Mouse (Mus musculus) A20 (cell line): ENCODE measurements around the gene Osbpl10.

ENCODE experiments used
- DNase-seq: peaks from one replicate; pipeline ENCODE4 v3.0.0-alpha.2; 2011; ENCODE audit warnings: low read depth, low spot score

Osbpl10 gene

DNA sequence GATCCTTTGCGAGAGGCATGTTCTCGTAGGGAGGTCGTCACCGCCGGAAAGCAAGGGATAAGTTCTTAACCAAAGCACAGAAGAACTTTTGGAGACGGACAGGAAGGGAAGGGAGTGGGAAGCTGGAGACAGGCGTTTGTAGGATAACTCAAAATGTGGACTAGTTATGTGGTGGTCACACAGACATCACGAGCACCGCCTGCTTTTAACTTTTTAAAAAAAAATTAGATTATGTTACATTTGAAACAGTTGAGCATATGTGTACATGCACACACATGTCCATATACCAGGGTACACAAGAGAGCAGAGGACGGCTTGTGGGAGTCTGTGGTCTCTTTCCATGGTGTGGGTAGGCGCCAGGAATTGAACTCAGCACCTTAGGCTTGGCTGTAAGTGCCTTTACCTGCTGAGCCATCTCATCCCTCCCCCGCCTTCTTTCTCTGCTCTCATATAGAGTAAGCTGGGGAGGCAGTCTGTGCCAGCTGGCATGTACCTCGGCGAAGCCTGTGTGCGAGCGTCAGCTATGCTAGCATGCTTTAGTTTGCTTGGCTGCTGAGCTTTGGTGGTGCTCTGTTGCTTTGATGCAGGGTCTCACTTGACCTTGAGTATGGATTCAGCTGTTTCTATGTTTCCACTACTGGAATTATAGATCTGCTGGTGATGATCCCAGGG, 4.5 kb downstream of the Osbpl10 start, which contains the start of gene Rps27rt:
Gene Rps27rt (minus strand): TSS at position 51 of the 672 bp plus-strand sequence.
- no peak for DNase-seq

DNA sequence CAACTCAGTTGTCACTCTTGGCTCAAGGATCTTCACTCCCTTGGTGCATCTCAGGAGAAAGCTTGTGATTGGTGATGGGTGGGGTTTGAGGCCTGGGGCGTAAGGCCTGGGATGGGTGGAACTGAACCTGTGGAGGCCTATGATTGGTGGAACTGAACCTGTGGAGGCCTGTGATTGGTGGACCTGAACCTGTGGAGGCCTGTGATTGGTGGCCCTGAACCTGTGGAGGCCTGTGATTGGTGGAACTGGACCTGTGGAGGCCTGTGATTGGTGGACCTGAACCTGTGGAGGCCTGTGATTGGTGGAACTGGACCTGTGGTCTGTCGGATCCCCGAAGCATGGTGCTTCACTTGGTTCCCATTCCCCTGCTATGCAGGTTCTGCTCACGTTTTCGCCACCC, 7.4 kb downstream of the Osbpl10 start:
- DNase-seq = no peak

DNA sequence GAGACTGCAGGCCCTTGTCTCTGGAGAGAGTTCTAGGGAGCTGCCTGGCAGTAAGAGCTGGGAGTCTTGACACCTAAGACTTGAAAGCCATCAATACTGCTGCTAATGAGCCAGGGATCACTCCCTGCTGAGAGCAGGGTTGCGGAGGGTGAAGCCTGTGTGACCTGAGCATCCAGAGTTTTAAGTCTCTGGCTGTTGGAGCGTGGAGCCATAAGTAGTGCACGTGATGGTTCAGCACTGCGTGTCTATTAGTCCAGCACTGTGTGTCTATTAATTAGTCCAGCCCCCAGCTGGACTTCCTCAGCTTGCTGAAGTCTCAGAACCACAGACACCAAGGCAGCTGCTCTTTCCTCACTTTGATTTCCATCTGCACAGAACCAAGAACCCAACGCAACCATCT, 8.0 kb downstream of the Osbpl10 start:
- DNase-seq = no peak

DNA sequence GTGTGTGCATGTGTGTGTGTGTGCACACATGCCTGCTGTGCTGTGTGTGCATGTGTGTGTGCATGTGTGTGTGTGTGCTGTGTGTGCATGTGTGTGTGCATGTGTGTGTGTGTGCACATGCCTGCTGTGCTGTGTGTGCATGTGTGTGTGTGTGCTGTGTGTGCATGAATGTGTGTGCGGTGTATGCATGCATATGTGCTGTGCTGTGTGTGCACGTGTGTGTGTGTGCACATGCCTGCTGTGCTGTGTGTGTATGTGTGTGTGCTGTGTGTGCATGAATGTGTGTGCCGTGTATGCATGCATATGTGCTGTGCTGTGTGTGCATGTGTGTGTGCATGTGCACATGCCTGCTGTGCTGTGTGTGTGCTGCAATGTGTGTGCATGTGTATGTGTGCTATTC, 9.7 kb downstream of the Osbpl10 start:
- DNase-seq = no peak

DNA sequence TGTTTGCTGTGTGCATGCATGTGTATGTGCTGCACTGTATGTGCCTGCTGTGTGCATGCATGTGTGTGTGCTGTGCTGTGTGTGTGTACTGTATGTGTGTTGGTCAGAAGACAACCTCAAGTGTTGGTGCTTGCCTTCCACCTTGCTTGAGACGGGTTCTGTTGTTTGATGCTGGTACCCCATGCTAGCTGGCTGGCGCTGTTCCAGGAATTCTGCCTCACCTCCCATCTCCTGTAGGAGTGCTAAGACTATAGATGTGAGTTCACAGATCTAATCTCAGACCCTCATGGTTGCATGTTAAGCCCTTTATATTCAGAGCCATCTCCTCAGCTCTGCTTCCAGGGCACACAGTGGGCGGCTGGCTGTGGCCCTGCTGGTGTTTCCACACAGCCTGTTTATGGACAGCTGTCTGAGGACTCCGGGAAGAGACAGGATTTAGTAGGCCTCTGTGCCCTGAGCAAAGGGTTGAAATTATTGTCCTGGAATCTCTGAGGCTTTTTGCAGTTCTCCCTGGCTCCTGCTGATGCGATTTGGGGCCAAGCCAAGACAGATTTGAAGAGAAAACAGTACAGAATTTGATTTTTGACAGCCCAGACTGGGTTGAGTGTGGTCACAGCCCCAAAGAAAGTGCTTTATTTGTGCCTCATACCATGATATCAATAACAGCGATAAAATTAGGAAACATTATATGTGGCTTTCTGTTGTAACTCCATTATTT, 10.4 kb downstream of the Osbpl10 start:
- no peak for DNase-seq

DNA sequence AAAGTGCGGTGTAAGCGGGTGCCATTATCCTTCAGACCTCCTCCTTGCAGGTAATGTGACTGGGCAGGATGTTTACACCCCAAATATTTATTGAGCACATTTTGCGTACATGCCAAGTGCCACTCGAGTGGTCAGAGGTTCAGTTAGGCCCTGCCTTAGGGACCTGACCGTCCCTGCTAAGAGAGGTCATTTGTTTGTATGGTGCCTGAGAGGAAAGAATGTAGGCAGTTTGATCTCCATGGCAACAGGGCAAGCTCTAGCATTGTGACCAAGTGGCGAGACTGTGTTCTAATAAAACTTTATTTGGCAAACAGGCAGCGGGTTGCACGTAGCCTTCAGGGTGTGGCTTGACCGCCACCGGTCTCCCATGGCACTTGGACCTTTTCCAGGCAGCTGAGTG, 12.1 kb downstream of the Osbpl10 start:
- no peak for DNase-seq

DNA sequence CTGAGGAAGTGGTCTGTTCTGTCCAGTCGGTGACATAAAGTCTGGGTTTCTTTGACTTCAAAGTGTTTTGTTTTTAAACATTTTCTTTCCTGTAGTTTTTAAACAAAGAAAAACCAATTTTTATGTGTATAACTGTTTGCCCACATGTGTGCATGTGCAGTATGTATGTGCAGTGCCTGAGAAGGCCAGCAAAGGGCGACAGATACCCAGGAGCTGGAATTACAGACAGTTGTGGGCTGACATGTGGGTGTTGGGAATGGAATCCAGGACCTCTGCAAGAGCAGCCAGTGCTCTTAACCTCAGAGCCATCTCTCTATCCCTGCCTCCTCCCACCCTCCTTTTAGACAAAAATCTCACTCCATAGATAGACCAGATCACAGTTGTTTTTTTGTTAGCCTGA, 14.2 kb downstream of the Osbpl10 start:
- no peak for DNase-seq

DNA sequence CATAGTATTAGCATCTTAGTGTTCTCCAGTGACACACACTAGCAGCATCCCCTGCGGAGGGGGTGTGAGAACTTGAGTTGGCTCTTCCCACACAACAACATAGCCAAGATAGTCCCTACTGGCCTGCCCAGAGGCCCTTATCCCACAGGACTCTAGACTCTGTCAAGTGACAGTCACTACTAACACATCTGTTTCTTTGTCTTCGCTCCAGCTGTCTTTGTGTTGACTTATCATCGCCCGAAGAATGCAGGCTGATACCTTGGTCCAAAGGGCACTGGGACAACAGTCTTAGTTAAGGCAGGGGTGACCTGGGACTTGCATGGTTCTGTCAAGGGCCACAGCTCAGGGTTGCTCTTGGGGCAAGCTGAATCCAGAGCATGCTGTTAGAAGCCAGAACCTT, 16.9 kb downstream of the Osbpl10 start:
- DNase-seq = peak; percentile 43

DNA sequence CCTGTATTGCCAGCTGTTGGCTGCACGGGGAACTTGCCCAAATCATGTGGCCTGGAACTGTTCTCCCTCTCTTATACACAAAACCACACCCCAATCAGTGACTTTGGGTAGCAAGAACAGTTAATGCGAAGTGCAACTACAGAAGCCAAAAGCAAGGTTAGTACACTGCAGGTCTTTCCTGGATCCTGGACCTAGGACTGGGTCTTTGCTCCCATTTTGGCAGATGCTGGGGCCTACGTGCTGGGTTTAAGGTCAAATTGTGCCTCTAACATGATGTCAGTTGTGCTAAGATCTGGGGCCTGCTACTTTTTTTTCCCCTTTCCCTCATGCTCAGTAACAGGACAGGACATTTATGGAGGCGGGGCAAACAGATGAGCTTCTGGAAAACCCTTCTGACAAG, 17.3 kb downstream of the Osbpl10 start:
- DNase-seq = no peak

DNA sequence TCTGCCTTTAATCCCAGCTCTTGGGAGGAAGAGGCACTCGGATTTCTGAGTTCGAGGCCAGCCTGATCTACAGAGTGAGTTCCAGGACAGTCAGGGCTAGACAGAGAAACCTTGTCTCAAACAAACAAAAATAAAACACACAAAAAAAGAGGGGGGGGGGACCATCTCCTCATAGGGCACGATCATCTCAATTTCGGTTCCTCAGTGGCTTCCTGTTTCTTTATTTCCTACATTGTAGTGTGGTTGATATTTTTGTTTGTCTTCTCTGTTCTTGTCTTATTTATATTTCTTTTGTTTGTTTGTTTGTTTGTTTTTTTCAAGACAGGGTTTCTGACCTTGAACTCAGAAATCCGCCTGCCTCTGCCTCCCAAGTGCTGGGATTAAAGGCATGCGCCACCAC, 18.1 kb downstream of the Osbpl10 start:
- DNase-seq = peak; percentile 79

DNA sequence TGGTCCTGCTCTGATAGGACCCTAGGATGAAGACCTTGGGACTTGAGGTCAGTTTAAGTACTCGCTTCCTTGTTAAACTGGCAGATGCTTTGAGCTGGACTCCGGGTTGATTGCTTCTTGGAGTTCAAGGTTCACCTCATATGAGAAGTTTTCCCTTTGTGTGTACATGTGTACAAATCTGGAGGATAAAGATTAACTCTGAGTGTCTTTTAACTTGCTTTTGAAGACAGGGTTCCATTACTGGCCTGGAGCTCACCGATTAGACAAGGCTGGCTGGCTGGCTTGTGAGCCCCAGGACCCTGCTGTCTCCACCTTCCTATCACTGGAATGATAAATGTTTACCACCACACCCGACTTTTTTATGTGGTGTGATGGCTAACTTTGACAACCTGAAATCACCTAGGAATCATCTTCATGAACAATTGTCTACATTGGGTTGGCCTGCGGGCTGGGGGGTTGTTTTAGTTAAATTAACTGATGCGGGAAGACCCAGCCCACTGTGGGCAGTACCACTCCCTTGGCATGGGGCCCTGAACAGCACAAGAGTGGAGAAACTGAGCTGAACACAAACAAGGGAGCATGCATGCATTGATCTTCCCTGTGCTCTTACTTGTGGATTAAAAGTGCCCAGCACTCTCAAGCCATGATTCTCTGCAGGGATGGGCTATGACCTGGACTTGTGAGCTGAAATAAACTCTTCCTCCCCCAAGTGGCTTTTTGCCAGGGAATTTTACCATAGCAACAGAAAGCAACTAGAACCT, 20.8 kb downstream of the Osbpl10 start:
- DNase-seq = no peak

DNA sequence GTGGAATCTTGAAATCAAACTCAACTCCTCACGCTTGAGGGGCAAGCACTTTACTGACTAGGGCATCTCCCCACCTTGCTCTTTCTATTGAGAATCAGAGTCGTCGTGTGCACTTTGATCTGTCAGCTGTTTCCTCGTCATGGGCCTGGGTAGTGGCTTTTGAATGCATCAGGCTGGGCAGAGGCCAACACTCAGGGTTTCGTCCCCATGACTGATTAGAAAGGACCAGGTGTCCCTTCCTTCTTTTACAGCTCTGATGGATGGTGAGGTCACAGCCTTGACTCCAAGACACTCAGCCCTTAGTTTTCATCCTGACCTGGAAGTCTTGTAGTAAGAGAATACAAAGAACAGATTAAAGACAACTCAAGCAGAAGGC, 21.4 kb downstream of the Osbpl10 start:
- DNase-seq = no peak

DNA sequence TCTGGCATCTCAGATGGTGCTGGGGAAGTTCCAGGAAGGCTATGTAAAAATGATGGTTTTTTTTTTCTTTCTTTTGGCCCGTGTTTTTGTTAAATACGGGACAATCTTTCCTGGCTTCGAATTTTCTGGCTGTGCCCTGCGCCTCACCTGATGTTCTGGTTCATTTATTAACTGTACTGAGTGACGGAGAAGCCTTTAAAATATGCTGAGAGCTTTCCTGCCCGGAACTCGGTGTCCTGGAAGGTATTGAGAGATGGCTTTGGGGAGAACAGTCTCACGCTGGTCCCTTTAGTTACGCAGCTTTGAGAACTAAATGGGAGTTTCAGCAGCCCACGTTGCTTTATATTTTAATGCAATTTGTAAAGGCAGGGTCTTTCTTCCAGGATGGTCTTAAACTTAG, 27.1 kb downstream of the Osbpl10 start:
- DNase-seq = no peak

DNA sequence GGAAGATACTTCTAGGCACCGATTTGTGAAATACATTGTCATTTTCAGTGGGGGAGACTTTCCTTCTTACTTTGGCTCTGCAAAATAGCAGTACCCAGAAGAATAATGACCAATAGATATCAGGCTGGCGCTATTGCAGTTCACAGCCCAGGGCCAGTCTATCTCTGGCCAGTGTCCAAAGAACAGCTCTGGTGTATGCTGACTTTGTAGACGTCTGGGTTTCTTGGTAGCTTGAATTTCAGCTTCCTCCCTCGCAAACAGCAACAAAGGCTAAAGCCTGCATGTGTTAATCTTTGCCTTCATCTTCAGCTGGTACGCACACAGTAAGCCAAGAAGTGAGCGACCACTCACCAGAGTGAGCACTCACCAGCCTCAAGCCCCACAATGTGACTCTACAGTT, 29.4 kb downstream of the Osbpl10 start:
- no peak for DNase-seq

DNA sequence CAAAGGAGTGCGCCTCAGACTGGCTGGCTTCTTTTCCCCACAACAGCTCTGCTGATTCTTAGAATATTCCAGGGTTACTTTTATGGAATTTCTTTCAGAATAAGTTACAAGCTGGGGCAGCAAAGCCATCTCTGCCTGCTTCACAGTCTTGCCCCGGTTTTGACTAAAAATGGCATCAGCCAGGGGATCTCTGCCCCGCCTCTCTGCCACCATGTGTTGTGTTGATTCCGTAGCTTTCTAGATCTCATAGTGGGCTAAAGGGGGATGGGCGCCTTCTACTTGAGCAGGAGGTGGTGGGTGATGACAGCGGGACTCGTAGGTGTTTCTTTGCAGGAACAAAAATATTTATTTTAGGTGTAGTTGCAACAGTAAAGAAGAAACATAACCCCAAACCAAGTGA, 29.8 kb downstream of the Osbpl10 start:
- no peak for DNase-seq

DNA sequence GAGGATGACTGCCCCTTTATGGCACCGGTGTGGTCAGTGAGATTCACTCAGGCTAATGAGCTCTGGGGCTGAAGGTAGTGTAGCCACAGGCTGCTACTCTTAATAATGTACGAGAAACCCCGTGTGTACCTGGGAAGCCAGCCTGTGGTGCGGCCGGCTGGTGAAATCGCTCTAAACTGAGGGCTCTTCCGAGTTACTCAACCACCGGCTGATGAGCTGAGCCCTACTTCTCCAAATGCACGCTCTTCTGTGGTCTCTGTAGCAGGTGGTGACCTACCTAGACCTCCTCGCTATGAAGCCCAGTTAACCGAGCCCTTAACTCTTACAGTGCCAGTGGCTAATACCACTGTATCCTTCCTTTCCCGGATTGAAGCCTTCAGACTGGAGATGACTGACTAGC, 34.0 kb downstream of the Osbpl10 start:
- no peak for DNase-seq

DNA sequence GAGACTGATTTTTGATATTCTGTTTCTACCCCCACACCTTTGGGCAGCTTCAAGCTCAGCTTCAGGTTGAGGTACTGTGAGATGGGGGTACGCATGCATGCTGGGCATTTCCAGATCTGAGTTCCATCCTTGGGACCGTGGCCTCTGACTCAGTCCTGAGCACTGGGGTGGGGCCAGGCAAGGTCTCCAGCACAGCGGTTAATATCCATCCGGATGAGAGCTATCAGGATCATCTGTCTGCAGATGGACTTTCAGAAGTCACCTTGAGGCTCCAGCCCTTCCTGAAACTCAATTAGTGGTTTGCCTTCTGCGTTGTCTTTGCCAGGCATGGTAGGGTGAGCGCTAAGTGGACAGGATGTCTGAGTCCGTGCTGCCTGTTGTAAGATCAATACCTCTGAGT, 41.8 kb downstream of the Osbpl10 start:
- DNase-seq = no peak

DNA sequence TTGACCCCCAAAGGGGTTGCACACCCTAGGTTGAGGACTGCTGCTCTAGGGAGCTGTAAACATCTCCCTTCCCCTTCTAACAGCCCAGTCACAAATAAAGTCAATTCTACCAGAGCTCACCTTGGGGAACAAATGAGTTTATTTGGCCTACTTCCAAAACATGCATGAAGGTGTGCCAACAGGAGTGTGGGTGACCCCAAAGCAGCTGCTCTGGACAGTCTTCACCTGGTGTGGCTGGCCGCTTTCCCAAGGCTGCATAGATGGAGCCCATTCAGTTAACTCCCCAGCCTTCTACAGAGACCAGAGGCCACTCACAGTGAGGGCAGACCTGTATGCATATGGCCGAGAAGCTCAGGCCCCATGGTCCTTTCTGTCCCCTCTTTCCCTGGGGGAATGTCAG, 43.0 kb downstream of the Osbpl10 start:
- no peak for DNase-seq

DNA sequence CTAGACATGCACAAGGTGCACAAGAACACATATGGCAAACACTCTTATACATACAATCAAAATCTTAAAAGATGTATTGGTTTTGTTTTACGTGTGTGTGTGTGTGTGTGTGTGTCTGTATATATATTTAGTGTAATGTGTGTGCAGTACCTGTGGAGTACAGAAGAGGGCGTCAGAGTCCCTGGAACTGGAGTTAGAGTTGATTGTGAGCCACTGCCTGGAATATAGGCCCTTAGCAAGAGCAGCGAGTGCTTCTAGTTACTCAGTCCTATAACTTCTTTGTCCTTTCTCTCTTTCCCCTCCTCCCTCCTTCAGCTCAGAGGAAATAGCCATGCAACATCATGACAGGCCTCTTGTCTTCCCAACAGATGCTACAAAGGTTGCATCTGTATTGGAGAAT, 44.8 kb downstream of the Osbpl10 start:
- no peak for DNase-seq

DNA sequence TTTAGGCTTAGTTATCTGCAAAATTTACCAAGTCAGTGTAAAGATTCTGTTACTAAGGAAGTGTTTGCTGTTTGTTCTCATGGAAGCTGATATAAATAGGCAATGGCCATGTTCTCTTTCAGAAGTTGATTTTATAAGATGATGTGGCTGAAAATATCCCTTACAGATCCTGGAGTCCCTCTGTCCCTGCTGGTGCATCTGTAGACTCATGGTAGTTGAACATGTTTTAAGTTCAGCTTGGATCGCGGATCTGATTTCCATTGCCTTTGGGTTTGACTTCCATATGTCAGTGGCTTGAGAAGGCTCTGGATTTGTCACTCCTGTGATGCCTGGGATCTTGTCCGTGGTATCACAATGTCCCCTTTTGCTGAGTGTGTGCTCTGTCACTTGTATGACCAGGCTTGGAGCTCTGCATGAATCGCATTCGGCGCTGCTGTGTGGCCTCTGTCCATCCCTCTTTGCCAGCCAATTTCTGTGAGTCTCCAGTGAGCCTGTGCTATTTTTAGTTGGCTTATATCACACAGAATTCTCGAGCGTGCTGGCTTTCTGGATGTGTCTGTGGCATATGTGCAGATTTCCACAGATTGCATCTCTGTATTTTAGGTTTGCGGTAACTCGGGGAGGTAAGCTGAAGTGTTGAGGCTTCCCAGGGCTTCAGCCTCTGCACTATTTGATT, 45.5 kb downstream of the Osbpl10 start:
- DNase-seq = no peak

DNA sequence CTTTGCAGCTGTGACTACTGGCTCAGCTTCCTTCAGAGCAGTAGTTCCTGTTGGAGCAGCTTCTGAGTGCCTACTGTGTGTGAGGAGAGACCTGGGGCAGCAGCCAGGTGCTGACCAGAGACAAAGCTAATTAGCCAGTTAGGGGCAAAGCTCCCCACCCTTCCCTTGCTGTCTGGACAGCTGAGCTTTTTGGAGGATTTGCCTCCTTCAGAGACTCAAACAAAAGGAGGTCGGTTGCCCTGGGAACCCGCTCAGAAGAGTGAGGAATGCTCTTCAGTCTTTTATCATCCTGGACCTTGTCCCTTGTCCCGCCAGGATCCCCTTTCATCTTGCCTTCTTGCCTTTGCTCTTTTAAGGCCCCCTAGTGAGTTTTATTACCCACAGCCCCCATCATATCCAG, 50.9 kb downstream of the Osbpl10 start:
- no peak for DNase-seq

DNA sequence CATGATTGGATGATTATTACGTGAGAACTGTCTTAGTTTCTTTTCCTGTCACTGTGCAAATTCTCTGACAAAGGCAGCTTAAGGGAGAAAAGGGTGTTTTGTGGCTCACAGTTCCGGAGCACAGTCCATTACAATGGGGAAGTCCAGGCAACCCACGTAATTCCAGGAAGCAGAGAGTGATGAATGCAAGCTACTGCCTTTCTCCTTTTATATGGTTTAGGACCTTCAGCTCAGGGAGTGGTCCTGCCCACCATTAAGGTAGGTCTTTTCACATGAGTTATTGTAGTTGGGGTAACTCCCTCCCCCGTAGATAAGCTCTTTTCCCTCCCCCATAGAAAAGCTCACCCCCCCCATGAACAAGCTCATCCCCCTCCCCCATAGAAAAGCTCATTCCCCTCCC, 52.2 kb downstream of the Osbpl10 start:
- DNase-seq = no peak
